Mouse (Mus musculus) heart, postnatal 0 days (tissue): ENCODE measurements around the gene Baiap2.

ENCODE experiments used
- CTCF ChIP-seq: IDR thresholded peaks from 2 replicates; pipeline ENCODE4 v1.5.1; 2016; ENCODE audit warnings: antibody characterized with exemption, control low read depth, low read depth
- EP300 ChIP-seq: IDR thresholded peaks from 2 replicates; pipeline ENCODE4 v1.6.1; 2016; ENCODE audit warnings: antibody characterized with exemption, low read depth

- no peak for TF ChIP-seq CTCF
- TF ChIP-seq EP300, result no peak
Observed at GRCm38 (mm10) chr11:119894634-119895033, 47.9 kb upstream of the Baiap2 start.
